Mouse (Mus musculus) kidney, postnatal 4 days (tissue): ENCODE results near the gene Ctdsp1.
"Not testable (repeated sequence)": the region's sequence is repeated elsewhere in the genome, so short reads cannot be mapped to it uniquely, and the experiment has no call there.

Experiments
- DNase-seq, 2 experiments: peaks; one replicate each; pipeline ENCODE4 v3.0.0; 2021; ENCODE audit warnings: mixed read lengths in 2 of 2

Ctdsp1 gene

GRCm38 (mm10) chr1:74379058-74379504 is 12.2 kb upstream of the Ctdsp1 start:
- no peak for DNase-seq

- no peak for DNase-seq
These were observed 10.8 kb upstream of the Ctdsp1 start for GRCm38 (mm10) chr1:74380484-74380883.

- DNase-seq: no peak
These were observed 9.7 kb upstream of the Ctdsp1 start for GRCm38 (mm10) chr1:74381588-74382021.

GRCm38 (mm10) chr1:74383385-74383784 is 7.9 kb upstream of the Ctdsp1 start:
- no peak for DNase-seq

GRCm38 (mm10) chr1:74384525-74384924 is 6.8 kb upstream of the Ctdsp1 start:
- DNase-seq: no peak

GRCm38 (mm10) chr1:74385064-74385463 is 6.2 kb upstream of the Ctdsp1 start:
- DNase-seq: no peak

GRCm38 (mm10) chr1:74385531-74385930 is 5.8 kb upstream of the Ctdsp1 start:
- DNase-seq: no peak

GRCm38 (mm10) chr1:74386363-74386713 is 5.0 kb upstream of the Ctdsp1 start:
- DNase-seq: no peak

- DNase-seq: peak; percentile 95 to 96
These were observed 4.5 kb upstream of the Ctdsp1 start for GRCm38 (mm10) chr1:74386714-74387385.

- DNase-seq: no peak
These were observed 3.8 kb upstream of the Ctdsp1 start for GRCm38 (mm10) chr1:74387386-74387988.

GRCm38 (mm10) chr1:74388398-74388920 is 2.9 kb upstream of the Ctdsp1 start:
- DNase-seq: no peak

GRCm38 (mm10) chr1:74389831-74390286 is 1.4 kb upstream of the Ctdsp1 start:
- DNase-seq: peak; percentile 48 to 63

- DNase-seq: peak; percentile 78 to 84
These were observed 912 bp upstream of the Ctdsp1 start for GRCm38 (mm10) chr1:74390287-74390906.

- DNase-seq: peak; percentile 84 to 90
These were observed 634 bp downstream of the Ctdsp1 start for GRCm38 (mm10) chr1:74391844-74392441.

- peak; percentile 64 to 80 for DNase-seq
These were observed 1.2 kb downstream of the Ctdsp1 start for GRCm38 (mm10) chr1:74392446-74392994.

GRCm38 (mm10) chr1:74393010-74393409 is 1.7 kb downstream of the Ctdsp1 start:
- DNase-seq: peak in 1 of 2 experiments; percentile 49

- peak in 1 of 2 experiments; percentile 11 for DNase-seq
These were observed 2.4 kb downstream of the Ctdsp1 start for GRCm38 (mm10) chr1:74393697-74394096.

GRCm38 (mm10) chr1:74394311-74394710 is 3.0 kb downstream of the Ctdsp1 start:
- no peak for DNase-seq

GRCm38 (mm10) chr1:74394858-74395257 is 3.5 kb downstream of the Ctdsp1 start:
- DNase-seq: no peak

GRCm38 (mm10) chr1:74395290-74395689 is 4.0 kb downstream of the Ctdsp1 start:
- no peak for DNase-seq

GRCm38 (mm10) chr1:74396456-74397222 is 5.3 kb downstream of the Ctdsp1 start:
- DNase-seq: not testable (repeated sequence)
